Mouse (Mus musculus) c-Kit-positive CD71-positive TER-119-negative erythroid progenitor cells, embryonic 14.5 days (primary cell): ENCODE results near the gene Ablim1.

Experiments used
- DNase-seq: peaks from one replicate; pipeline ENCODE4 v3.0.0-alpha.2; 2013; ENCODE audit warnings: low read depth

Gene Ablim1

DNA sequence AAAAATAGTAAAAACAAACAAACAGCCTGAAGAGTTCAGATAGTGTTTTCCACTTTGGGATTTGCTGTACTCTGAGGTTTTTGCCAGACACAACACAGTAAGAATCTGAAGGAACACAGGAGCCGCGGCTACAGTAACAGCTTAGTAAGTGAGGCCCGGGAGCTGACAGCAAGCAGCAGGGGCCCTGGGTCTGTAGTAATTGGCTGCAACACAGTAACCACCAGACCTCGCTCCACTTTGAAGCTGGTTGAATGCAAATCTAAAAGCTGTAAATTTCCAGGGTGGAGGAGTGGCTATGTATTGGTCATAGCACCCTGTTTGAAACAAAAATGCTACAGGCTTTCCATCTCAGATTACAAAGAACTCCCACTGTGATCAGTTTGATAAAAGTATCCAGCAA, 252.0 kb downstream of the Ablim1 start:
- no peak for DNase-seq

DNA sequence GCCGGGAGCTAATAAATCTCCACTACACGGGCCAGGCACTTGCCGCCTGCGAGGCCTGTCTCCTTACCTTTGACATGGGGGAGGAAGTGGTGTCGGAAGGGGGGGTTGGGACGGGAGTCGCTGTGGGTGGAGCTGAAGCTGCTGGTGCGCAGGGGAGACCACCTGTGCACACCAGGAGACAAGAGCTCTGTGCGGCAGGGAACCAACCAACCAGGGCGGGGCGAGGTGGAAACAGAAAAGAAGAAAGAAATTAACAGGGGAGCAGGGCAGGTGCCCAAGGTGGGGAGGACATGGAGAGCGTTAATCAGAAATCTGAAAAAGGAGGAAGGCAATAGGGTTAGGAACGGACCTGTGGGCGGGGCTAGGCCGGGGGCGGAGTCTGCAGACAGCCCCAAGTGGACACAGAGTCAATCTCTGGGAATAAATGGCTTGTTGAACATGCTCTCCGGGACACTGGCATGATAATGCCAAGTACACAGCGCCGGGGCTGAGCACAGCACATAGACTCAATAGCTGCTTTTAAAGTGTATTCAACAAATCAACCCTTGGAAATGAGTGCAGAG, 255.6 kb downstream of the Ablim1 start:
- no peak for DNase-seq

DNA sequence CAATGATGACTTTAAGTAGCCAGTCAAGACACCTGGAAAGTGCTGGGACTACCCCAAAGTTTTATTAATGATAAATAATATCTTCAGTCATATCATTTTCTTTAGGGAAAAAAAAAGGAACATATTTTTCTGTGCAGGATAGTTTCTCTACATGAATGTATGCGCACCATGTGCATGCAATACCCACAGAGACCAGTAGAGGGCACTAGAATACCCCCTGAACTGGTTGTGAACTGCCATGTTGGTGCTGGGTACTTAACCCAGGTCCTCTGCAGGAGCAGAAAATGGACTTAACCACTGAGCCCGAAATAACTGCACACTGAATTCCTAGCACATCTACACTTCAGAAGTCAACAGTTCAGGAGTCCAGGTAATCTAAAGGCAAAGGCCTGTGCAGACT, 257.2 kb downstream of the Ablim1 start:
- no peak for DNase-seq

DNA sequence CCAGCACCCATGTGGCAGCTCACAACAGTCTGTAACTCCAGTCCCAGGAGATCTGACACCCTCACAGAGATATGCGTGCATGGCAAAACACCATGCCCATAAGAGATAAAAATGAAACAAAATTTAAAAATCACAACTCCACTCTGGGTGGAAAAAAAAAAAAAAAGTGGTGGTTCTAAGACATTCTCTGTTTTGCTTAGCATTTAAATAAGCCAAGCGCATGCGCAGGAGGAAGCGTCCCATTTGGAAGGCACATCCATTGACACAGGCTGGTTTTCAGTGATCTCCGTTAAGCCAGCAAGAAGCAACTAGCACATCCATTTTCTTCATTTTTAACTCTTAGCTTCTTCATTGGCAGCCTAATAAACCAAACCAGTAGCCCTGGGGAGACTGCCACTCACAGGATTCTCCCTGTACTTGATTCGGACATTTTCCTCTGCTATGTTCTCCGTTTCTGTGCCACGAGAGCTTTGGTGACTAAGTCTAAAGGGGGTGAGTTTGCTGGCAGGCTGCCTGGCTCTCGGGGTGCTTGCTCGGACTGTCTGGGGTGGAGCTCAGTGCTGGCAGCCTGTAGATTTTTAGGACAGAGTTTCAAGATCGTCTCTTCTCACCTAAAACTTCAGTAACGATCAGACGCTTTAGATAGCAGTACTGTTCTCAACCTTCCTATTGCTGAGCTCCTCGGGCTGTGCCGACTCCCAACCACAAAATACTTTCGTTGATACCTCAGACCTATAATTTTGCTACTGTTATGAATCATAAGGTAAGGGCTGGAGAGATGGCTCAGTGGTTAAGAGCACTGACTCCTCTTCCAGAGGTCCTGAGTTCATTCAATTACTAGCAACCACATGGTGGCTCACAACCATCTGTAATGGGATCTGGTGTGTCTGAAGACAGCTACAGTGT, 259.3 kb downstream of the Ablim1 start:
- DNase-seq, result no peak

DNA sequence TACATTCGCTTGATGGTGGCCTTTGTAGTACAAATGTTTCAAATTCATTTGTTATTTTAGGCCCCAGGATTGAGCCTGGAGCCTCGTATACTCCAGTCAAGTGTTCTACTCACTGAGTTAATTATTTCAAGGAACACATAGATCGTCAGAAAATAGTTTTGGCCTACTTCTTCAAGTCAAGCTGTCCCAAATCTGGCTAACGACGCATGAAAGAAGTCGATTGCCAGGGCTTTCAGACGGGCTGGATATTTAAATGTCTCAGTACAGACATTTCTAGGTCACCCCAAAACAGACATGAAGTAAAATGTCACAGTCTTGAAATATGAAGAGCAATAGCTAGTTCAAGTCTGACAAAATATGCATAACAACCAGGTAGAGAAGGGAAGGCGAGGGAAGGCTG, 261.8 kb downstream of the Ablim1 start:
- no peak for DNase-seq

DNA sequence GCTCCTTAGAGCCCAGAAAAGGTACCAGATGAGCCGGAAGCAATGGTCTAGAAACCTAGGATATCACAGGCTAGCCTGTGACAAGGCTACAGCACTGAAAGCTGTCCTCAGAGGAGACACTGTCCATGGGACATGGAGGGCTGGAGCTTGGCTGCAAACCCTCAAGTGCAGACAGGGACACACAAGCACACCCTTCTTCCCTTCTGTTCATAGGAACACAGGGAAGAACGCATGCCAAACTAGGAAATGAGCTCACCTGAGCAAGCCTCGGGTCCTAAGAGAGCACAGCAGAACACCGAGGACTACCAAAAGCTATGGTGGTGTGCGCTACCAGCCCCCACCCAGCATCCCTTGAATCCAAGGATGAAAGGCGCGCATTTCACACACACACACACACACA, 262.7 kb downstream of the Ablim1 start:
- no peak for DNase-seq

DNA sequence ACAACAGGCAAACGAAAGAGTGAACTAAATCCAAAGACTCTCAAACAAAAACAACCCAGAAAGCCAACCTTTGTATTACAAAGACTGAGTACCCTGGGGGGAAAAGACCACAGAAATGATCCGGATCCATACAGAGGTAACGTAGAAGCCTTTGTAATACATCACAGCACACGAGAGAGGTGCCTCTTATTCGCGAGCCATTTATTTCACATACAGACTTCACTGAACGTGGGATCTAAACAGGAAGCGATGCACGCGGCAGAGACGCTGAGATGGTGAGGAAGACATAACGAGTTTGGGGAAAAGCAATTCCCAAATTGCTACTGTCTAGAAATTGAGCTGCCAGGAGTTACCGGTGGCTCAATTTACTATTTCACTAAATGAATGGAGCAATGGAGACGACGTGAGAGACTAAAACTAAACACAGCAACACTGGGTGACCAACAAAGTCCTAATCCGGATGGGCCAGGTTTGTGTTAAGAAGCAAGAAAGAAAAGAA, 265.1 kb downstream of the Ablim1 start:
- DNase-seq, result no peak

DNA sequence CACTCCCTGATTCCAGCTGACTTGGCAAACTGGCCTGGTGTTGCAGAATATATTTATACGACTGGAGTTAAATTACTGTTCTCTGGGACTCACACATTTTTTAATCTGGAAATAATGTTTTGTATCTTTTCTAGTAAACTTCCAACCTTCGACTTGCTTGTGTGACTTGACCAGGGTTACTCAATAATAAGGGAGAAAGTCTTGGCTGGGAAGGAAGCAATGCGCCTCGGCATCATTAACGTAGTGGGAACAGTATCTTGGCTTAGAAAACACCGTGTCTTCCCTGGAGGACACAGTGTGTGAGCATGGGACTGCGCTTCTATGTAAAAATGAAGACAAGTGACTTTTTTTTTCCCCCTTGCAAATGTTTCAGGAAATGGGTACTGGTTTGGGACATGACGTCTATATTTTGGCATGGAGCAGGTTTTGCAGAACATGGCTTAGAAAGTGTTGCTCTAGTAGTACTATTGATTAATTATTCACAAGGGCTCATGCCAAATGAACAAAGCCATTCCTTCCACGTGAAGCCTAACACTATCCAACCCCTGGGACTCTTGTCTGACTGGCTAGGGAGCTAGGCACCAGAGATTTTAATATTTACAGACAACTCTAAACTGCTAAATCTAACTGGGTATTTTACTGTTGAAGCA, 266.9 kb downstream of the Ablim1 start:
- DNase-seq, result no peak

DNA sequence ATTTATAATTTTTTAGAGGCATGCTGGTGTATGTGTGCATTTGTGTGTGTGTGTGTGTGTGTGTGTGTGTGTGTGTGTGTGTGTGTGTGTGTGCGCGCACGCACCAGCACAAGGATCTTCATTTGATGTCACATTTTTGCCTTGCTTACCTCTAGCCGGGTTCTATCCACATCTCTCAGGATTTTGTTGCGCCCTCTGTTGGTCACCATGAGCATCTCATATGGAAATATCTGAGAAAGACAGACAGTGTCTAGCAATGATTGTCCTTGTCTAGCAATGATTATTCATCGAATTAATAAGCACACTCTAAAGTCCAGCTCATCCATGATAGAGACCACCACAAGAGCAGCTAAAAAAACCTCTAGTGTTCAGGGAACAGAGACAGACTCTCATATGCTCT, 275.5 kb downstream of the Ablim1 start:
- no peak for DNase-seq

DNA sequence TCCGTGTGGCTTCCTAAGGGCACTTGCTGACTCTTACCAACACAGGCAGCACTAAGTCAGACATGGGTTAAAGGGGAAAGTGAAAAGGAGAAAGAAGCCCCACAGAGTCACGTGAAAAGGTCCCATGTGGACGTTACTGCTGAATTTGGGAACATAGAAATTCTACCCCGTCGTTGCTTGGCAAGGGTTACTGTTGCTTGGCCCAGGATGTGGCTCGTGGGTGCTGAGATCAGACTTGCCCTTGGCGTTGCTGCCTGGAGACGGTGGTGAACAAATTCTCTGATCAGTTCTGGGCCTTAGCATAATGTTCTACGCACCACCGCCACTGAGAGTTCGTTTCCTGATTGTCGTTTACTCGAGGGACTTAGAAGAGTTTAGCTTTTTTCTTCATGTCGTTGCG, 277.9 kb downstream of the Ablim1 start:
- no peak for DNase-seq

DNA sequence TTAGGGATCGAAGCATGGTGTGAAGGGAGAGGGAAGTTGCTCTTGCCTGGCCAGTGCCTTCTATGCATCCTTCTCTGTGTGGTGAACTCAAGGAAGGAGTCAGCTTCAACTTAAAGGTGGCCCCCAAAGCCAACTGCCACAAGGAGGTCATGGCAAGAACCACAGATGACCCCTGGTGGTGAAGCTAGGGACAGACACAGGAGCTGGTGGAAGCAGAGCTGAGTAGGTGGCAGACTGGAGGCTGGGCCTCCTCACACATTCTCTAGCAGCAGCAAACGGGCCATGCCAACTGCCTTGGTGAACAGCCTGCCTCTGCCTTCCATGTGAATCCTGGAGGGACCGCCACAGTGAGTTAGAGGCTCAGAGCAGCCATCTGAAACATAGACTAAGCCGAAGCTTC, 283.1 kb downstream of the Ablim1 start:
- DNase-seq, result no peak

DNA sequence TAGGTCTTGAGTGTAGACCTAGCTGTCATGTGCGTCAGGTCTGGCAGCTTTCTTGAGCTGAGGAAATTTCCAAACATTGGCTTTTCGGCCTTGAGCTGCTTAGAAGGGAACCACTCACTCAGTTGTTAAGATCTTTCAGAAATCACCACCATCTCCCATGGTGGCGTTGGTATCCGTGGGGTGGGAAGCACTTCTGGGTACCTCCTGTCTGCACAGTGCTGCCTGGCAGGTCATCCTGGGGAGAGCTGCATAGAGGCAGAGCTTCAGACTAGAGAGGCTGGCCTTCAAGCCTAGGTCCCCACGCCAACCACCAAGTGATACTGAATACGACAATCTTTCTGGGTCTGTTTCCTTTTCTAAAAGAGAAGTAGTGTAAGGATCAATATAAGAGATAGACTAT, 285.3 kb downstream of the Ablim1 start:
- no peak for DNase-seq

DNA sequence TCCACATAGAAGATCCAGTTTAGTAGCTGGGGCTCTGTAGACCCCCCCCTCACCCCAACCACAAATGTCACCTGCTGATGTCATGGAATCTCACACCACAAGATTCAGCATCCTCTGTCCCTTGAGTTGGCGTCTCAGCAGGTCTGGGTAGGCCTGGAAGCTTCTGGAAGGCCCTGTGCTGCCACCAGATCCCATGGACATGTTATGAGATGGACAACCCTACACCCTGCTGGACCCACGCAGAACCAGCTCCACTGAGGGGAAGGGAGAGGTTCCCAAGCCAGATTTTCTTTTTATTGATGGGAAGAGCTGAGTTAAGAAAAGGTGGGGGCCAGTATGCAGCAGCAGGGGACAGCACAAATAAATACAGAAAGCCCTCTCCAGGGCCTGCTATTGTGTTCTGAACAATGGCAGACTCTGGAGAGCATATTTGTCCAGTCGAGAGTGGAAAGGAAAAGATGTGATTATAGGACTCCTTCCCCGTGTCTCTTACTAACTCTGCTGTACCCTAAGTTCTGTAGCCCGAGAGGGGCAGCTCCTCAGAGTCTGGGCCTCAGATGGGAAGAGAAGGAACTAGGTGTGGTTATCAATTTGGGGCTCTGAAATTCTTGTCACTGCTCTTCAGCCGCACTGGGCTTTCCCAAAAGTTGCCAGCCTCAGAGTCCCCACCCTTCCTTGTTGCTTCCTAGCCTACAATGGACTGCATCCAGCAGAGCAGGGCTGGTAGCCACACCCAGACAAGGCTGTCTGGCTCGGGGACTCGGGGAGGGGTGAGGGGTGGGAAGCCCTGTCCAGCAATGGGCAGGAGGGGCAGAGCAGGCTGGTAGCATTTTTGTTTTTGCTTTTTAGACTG, 286.2 kb downstream of the Ablim1 start:
- no peak for DNase-seq

DNA sequence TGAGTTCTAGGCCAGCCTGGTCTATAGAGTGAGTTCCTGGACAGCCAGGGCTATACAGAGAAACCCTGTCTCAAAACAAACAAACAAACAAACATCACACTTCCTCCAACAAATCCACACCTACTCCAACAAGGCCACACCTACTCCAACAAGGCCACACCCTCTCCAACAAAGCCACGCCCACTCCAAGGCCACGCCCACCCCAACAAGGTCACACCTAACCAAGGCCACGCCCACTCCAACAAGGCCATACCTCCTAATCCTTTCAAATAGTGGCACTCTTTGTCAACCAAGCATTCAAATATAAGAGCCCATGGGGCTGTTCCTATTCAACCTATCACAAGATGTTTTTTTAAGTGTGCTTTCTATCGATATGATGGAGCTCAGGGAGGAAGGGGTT, 288.2 kb downstream of the Ablim1 start:
- DNase-seq, result no peak

DNA sequence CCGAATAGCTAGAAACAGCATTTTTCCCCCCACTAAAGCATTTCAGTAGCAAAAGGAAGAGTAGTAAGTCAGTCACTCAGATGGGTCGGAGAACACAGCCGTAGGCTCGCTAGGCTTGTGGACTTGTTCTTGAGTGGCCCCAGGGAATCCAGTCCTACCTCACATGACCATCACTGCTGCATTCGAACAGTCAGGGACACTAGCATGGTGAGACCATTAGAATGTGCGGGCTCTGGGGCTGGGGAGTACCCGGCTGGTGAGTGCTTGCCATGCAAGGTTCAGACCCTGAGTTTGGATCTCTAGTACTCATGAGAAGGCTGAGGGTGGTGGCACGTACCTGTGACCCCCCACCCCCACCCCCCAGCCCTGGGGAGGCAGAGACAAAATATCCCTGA, 296.9 kb downstream of the Ablim1 start:
- DNase-seq, result no peak

DNA sequence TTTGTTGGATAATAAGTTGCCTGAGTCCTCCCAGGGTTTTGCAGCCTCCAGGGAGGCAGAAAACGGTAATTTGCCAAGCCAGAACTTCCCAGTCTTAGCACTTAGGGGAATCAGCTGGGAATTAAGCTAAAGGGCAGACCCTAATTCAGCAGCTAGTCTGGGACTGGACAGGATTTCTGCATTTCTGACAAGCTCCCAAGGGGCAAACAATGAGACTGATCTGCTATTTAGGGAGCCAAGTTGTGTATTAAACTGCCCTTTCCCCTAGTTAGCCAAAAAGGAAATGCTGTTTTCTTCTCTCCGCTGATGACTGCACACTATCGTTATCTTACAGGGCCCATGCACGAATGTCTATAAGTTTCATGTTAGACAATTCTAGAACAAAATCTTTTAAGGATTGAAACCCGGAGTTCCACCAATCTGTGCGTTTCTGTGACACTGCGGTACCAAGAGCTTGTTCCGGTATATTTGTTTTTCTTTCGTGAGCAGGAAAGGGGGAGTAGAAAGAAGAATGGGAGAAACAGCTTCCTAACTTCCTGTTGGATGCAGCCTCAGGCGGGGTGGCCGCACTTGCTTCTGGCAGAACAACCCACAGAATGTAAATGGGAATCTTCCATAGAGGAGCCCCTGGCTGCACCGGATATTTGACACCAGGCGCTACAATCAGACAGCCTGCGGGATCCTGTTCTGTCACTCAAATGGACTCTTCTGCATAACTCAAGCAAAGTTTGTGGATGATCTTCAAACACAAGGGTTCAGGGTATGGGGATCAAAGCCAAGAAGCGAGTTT, 297.5 kb downstream of the Ablim1 start:
- no peak for DNase-seq

DNA sequence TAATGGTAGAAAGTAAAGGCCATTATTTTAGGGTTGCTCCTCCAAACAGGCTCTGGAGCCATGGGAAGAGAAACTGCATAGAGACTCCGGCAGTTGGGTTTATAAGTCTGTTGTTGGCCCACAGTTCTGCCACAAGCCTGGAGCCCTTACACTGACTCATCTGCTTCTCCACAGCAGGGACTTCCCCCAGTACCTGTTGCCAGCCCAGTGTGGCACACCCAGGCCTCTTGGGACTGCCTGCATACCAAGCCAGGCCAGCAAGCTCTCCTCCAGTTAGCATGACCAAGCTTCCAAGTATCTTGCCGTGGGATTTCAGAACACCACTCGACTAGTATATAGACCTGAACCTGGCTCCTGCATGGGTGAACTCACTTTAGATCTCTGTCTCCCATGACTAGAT, 299.9 kb downstream of the Ablim1 start:
- no peak for DNase-seq

DNA sequence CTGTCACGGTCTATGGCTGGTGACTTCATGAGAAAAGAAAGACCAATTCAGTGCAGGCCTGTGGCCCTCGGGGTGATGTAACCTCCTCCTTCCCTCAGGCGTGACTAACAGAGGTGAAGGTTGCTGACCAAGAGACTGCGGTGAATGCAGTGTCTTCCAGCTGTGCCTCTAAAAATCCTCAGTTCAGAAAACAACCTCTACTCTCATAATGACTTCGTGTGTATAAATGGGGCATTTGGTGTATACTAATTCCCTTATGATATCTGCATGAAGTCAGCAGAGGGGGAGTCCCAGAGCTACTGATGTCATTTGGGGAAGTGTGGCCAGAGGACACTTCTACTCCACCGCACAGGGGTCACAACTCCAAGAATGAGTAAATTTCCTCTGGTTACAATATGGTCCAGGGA, 301.4 kb downstream of the Ablim1 start:
- DNase-seq, result no peak

DNA sequence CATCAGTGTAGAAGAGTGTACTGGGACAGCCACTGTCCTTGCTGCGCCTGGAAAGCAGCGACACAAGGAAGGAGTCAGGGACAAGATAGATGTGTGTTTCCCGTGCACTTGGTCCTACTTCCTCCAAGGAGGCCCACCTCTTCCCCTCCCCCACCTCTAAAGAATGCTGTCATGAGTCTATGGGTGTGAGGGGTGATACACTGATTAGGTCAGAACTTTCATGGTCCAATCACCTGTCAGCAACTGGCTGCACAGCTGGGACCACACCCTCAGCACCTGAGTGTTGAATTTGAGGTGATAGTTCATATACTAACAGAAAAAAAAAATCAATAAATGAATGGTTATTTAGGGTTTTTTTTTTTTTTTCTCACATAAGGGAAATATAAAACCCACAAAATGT, 302.7 kb downstream of the Ablim1 start:
- DNase-seq, result no peak

DNA sequence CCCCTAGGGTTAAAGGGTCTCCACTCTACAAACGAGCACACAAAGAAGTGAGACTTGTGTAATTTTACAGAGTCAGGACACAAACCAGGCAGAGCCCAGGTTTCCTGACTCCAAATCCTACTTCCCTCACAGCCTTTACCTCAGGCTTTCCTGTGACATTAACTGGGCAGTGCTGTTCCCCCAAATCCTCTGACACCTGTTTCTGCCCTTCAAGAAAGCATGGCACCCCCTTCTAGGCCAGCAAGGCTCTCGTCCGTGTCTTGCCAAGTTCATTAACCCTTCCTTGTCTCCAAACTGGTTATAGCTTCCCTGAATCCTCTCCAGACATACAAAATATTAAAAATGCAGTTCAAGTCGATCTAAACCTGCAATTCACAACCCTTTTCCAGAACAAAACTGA, 304.7 kb downstream of the Ablim1 start:
- no peak for DNase-seq

DNA sequence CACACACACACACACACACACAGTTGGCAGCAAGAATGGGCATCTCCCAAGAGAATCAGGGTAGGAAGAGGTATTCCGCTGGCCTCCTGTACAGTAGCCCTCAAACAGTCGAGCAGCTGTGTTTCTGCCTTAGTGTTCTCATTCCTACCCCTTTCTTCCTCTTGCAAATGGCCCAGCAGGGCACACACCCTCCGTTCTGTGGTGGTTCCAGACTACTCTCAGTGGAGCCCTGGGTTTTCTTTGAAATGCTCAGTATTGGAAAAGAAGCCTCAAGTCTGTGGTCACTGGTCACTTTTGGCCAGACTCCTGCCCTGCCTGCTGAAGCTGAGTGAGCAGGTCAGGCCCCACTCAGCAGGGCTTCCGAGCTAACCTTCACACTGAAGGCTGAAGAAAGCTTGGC, 305.1 kb downstream of the Ablim1 start:
- no peak for DNase-seq
